Mouse (Mus musculus): Measurements from ENCODE around the gene Gmpr.

DNA sequence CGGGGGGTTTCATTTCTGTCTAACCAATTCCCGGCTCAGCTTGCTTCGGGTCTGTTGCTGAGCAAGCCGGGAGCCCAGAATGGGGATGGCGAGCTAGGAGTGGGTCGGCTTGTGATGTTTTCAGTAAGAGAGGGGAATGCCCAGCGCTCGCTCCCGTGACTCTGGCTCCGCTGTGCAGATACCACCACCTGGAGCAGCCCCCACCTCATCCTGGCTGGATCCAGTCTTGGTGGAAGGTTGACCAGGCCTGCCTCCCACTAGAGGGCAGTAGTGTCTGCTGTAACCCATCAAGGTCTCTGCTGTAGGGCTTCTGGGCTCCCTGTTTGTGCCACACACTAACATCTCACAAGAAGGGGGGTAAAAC lies 31.9 kb downstream of the Gmpr start:
- peak; percentile 72 for TF ChIP-seq CTCF (IDR thresholded peaks at IDR 0.05)
- TF ChIP-seq POLR2A (IDR thresholded peaks at IDR 0.05; ENCODE audit: insufficient read depth, low read depth, low read length) = no peak

Data from heart, adult 2 months (tissue).